Mouse (Mus musculus) retina, adult 2 months (tissue): ENCODE data around the gene Cyp2c69.
"Not testable (repeated sequence)": the region's sequence is repeated elsewhere in the genome, so short reads cannot be mapped to it uniquely, and the experiment has no call there.

ENCODE experiments used
- DNase-seq: peaks from one replicate; pipeline ENCODE4 v3.0.0-alpha.2; 2012; ENCODE audit warnings: low read depth, low spot score

The Cyp2c69 gene

DNA sequence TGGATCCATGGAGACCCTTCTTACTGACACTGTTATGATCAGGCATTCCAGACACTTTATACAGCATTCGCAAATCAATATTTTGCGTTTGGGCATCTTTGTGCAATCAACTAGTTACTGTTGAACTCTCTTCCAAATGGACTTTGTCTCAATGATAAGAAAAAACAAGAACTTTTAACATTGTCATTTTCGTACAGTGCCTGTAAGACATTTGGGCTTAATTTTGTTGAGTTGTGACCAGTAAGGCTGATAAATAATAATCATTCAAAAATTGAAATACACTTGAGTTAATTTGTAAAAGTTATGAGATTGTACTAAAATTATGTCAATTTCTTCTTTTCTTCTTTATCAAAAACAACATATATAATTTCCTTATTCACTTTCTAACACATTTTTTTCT, at the start of gene Cyp2c69:
Gene Cyp2c69 (minus strand): TSS at position 101 of the 400 bp plus-strand sequence.
- DNase-seq, result not testable (repeated sequence)

DNA sequence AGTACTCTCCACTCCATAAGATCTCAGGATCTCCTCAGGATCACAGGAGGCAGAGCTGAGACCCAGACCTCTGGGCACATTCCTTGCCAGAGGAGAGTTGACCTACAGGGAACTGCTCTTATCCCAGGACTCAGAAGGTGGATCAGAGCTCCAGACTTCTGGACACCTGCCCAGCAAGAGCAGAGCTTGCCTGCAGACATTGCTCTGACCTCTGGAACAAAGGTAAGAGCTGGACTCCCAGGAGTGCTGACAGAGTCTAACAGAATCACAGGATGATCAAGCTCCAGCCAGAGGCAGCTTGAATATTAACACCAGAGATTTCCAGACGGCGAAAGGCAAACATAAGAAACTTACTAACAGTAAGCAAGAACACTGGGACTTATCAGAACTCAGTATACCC, 48.8 kb upstream of the Cyp2c69 start:
- DNase-seq, result no peak

DNA sequence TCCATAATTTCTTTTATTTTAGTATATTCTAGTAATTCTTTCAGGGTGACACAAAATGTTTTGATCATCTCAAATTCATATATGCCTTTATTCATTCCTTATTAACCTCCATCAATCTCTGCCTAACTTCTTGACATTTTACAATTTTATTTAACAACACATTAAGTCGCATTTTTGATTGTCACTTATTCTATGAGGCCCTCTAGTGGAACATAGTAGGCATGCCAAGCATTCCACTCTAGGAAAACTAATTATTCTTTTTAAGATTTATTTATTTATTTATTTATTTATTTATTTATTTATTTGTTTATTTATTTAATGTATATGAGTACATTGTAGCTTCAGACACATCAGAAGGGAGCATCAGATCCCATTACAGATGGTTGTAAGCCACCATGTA, 43.4 kb upstream of the Cyp2c69 start:
- DNase-seq, result no peak

DNA sequence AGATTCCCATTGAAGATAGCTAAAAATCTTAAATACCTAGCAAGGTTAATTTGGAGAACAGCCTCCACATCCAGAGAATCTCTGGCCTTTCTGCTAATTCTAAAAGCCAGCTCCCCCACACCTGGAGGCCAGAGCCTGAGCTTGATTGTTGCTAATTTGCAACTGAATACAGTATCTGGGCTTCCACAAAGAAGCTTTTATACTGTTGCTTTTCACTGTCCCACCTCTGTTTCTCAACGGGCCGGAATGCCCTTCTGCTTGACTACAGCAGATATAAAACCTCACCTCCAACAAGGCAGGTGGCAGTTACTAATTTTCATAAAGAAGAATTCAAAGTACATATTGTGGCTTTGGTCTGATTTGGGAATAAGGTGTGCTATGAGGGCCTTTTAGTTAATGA, 15.1 kb upstream of the Cyp2c69 start:
- DNase-seq, result no peak

DNA sequence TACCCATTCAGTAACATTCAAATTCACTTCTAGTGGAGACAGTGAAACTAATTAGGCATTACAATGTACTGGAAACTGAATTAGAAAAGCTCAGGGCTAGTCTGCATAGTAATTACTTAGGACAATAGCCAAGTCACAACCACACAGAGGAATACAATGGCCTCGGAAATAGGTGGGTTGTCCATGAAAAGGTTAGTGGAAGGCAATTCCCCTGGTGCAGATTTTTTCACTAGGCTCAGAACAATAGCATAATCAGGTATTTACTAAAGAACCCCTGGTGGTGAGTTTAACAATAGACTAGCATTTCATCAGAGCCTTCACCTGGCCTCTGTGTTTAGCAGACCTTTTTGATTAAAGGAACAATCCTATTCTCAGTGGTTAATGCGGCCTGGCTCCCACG, 3.5 kb upstream of the Cyp2c69 start:
- not testable (repeated sequence) for DNase-seq

DNA sequence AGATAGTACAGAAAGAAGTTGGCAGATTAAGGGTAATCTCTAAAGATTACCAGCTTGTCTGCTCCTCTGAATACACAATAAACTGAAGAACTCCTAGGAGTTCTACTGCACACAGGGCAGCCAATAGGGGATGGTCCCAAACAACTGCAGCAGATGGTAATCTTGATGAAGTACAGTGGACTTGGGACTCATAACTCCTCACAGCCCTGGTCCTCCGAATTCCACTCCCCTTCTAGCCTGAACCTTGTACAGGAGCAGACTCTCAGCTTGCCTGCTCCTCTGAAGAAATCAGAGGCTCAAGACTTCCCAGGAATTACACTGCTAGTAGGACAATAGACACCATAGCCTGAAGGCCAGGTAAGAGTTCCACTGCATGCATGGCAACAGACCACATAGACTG, 20.5 kb downstream of the Cyp2c69 start:
- no peak for DNase-seq

DNA sequence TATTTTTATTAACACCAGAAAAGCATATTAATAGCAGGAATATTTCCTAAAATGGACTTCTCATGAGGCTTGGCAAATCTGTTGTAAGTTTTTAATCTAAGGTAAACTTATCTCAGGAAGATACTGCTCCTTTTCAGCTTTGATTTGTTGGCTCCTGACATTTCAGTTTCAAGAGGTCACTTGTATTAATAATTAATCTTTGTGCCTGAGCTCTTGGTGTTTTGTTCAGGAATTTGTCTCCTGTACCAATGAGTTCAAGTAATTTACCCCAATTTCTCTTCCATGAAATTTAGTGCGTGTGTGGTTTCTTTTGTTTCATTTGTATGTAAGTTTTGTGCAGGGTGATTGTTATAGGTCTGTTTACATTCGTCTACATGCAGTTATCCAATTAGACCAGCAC, 65.7 kb downstream of the Cyp2c69 start:
- not testable (repeated sequence) for DNase-seq

DNA sequence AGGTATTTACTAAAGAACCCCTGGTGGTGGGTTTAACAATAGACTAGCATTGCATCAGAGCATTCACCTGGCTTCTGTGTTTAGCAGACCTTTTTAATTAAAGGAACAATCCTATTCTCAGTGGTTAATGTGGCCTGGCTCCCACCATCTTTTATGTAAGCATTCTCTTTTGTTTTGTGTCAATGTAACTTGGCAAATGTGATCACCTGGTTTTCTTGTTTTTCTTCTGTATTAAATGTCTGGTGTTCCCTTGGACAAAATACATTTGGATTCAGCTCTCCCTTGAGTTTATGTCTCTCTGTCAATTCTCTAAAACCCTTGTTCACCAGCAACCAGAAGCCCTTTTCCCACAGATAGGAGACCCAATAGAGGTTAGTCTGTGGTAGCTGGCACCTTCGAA, 70.2 kb downstream of the Cyp2c69 start:
- not testable (repeated sequence) for DNase-seq

DNA sequence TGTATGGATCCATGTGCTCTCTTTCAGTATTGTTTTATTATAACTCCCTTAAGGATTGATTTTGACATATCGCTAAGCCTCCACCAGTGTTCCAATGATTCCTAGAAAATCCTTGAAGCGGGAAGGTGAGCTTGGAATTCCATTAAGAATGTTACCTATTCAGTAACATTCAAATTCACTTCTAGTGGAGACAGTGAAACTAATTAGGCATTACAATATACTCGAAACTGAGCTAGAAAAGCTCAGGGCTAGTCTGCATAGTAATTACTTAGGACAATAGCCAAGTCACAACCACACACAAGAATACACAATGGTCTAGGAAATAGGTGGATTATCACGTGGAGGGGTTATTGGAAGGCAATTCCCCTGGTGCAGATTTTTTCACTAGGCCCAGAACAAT, 70.6 kb downstream of the Cyp2c69 start:
- DNase-seq, result not testable (repeated sequence)

DNA sequence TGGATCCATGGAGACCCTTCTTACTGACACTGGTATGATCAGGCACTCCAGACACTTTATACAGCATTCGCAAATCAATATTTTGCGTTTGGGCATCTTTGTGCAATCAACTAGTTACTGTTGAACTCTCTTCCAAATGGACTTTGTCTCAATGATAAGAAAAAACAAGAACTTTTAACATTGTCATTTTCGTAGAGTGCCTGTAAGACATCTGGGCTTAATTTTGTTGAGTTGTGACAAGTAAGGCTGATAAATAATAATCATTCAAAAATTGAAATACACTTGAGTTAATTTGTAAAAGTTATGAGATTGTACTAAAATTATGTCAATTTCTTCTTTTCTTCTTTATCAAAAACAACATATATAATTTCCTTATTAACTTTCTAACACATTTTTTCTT, 73.9 kb downstream of the Cyp2c69 start, which contains the start of gene Cyp2c40:
Gene Cyp2c40 (minus strand): TSS at position 101 of the 400 bp plus-strand sequence.
- DNase-seq, result not testable (repeated sequence)
